Mouse (Mus musculus) testis, adult 2 months (tissue): ENCODE results near the gene Rhbdf2. TPM values are rescaled to one million over a fixed set of nuclear protein-coding genes. Genes with fewer than 3 reads are reported as not detected.
"Not testable (repeated sequence)": the region's sequence is repeated elsewhere in the genome, so short reads cannot be mapped to it uniquely, and the experiment has no call there.

ENCODE experiments used
- H3K27ac ChIP-seq: fragments of 200-500 bp; 2 replicates; pipeline ENCODE4 v1.5.1; 2012; ENCODE audit warnings: low read depth, low read length; ENCODE audit not compliant: control insufficient read depth, insufficient read depth
- H3K27me3 ChIP-seq: fragments of 200-500 bp; 2 replicates; pipeline ENCODE4 v1.6.1; 2012; ENCODE audit warnings: mild to moderate bottlenecking, low read length, moderate library complexity; ENCODE audit not compliant: control insufficient read depth, insufficient read depth
- H3K36me3 ChIP-seq: fragments of 200-500 bp; 2 replicates; pipeline ENCODE4 v1.6.1; 2012; ENCODE audit warnings: mild to moderate bottlenecking, low read length; ENCODE audit not compliant: control insufficient read depth, insufficient read depth
- H3K4me1 ChIP-seq: fragments of 200-500 bp; 2 replicates; pipeline ENCODE4 v1.6.1; 2012; ENCODE audit warnings: low read length; ENCODE audit not compliant: control insufficient read depth, insufficient read depth
- H3K4me3 ChIP-seq: fragments of 200-500 bp; 2 replicates; pipeline ENCODE4 v1.5.1; 2012; ENCODE audit warnings: low read depth, mild to moderate bottlenecking, low read length, moderate library complexity, mixed read lengths; ENCODE audit not compliant: control insufficient read depth
- CTCF ChIP-seq: fragments of 200-500 bp; IDR thresholded peaks from 2 replicates; pipeline ENCODE4 v1.5.1; 2012; ENCODE audit warnings: low read depth, mild to moderate bottlenecking, inconsistent platforms, low read length, moderate library complexity; ENCODE audit not compliant: control insufficient read depth, insufficient read depth, insufficient replicate concordance
- POLR2A ChIP-seq: fragments of 200-500 bp; IDR thresholded peaks from 2 replicates; pipeline ENCODE4 v1.6.1; 2012; ENCODE audit warnings: low read depth, mild to moderate bottlenecking, inconsistent platforms, low read length, moderate library complexity; ENCODE audit not compliant: control insufficient read depth
- polyA plus RNA-seq: library from polyadenylated mRNA; depleted of rRNA; stranded (reverse); fragments of >200 nt; gene quantifications from 2 replicates; pipeline ENCODE4 v1.2.3, GENCODE M21; 2012

Gene Rhbdf2
- polyA plus RNA-seq, 1 experiment = 7.5 TPM

- Histone ChIP-seq H3K36me3 (no peaks in the 10 kb centered on the region), H3K4me1 (no peaks in the 10 kb centered on the region; the same call in 1 of the 2 replicates), H3K27ac (no peak overlapping the region), H3K4me3 (no peak overlapping the region), H3K27me3 (no peaks in the 10 kb centered on the region)
- TF ChIP-seq POLR2A (no peak), CTCF (no peak)
Observed at GRCm38 (mm10) chr11:116612554-116612953, 14.3 kb downstream of the Rhbdf2 start.

- no peak overlapping the region for H3K4me3 ChIP-seq
Observed at GRCm38 (mm10) chr11:116611883-116612282, 14.9 kb downstream of the Rhbdf2 start.

GRCm38 (mm10) chr11:116611168-116611567, 15.7 kb downstream of the Rhbdf2 start:
- H3K27ac ChIP-seq, H3K4me1 ChIP-seq, H3K4me3 ChIP-seq: not testable (repeated sequence)

More at GRCm38 (mm10) chr11:116611883-116612282, 14.9 kb downstream of the Rhbdf2 start:
- no peaks in the 10 kb centered on the region for H3K27me3 ChIP-seq
- H3K4me1 ChIP-seq = no peaks in the 10 kb centered on the region; the same call in 1 of the 2 replicates
- H3K36me3 ChIP-seq = no peaks in the 10 kb centered on the region
- no peak overlapping the region for H3K27ac ChIP-seq
- TF ChIP-seq POLR2A (no peak), CTCF (no peak)

GRCm38 (mm10) chr11:116609965-116610630, 16.7 kb downstream of the Rhbdf2 start:
- H3K4me3 ChIP-seq = no peak overlapping the region
- no peaks in the 10 kb centered on the region for H3K27me3 ChIP-seq
- TF ChIP-seq CTCF (no peak), POLR2A (no peak)
- no peaks in the 10 kb centered on the region for H3K4me1 ChIP-seq
- no peaks in the 10 kb centered on the region for H3K36me3 ChIP-seq
- H3K27ac ChIP-seq = no peak overlapping the region

More at GRCm38 (mm10) chr11:116611168-116611567, 15.7 kb downstream of the Rhbdf2 start:
- not testable (repeated sequence) for H3K36me3 ChIP-seq, H3K27me3 ChIP-seq

GRCm38 (mm10) chr11:116607717-116608116, 19.1 kb downstream of the Rhbdf2 start:
- Histone ChIP-seq H3K27ac (no peak overlapping the region), H3K4me1 (no peaks in the 10 kb centered on the region), H3K4me3 (no peak overlapping the region), H3K36me3 (no peaks in the 10 kb centered on the region), H3K27me3 (no peaks in the 10 kb centered on the region)
- TF ChIP-seq CTCF = no peak
- no peak for TF ChIP-seq POLR2A

GRCm38 (mm10) chr11:116604097-116604496, 22.7 kb downstream of the Rhbdf2 start:
- H3K36me3 ChIP-seq = no peaks in the 10 kb centered on the region
- H3K27ac ChIP-seq = no peak overlapping the region
- no peaks in the 10 kb centered on the region for H3K27me3 ChIP-seq
- TF ChIP-seq POLR2A (no peak), CTCF (no peak)
- H3K4me1 ChIP-seq = no peaks in the 10 kb centered on the region
- H3K4me3 ChIP-seq = no peak overlapping the region

- H3K27ac ChIP-seq = no peak overlapping the region
- H3K4me3 ChIP-seq = no peak overlapping the region
- H3K4me1 ChIP-seq = no peaks in the 10 kb centered on the region
- no peaks in the 10 kb centered on the region for H3K36me3 ChIP-seq
- no peak for TF ChIP-seq POLR2A
- TF ChIP-seq CTCF = peak; percentile 52; the same call in 1 of the 2 replicates
- H3K27me3 ChIP-seq = no peaks in the 10 kb centered on the region
Observed at GRCm38 (mm10) chr11:116603339-116603738, 23.5 kb downstream of the Rhbdf2 start.
